7 mouse cellular contexts compared by ENCODE assay signal in genomic region chr1:160906057-160906557, GRCm38 (mm10). TPM values are rescaled to one million over a fixed set of nuclear protein-coding genes. Genes with fewer than 3 reads are reported as not detected.
DNase-seq lines count a peak whose midpoint lies in the region; ATAC-seq lines count a peak whose summit lies in the region.

TSS of gene Rc3h1 (plus strand) at chr1:160906418.

- no peaks in the 10 kb centered on the region for H3K9me3 ChIP-seq in embryonic facial prominence, embryonic 11.5 days (replicated peaks; ENCODE audit: control insufficient read depth, low read length)
- H3K9me3 ChIP-seq in limb, embryonic 10.5 days (replicated peaks), result no peaks in the 10 kb centered on the region
- no peaks in the 10 kb centered on the region for H3K9me3 ChIP-seq in midbrain, embryonic 13.5 days

- peak; percentile 95 for ATAC-seq in embryonic facial prominence, embryonic 11.5 days (replicated peaks; ENCODE audit: insufficient number of reproducible peaks, low FRiP score, low TSS enrichment, low read depth)
- peak; percentile 94 for ATAC-seq in granulocyte monocyte progenitor cell, adult 5-6 weeks (replicated peaks; ENCODE audit: poor library complexity, severe bottlenecking)
- peak; percentile 97 for ATAC-seq in midbrain, embryonic 13.5 days

- peak within 1 kb of the TSS; percentile 63 for H3K4me2 ChIP-seq in embryonic facial prominence, embryonic 11.5 days (ENCODE audit: low read depth, low read length)
- peak within 1 kb of the TSS; percentile 74 for H3K4me2 ChIP-seq in midbrain, embryonic 13.5 days (replicated peaks)

- H3K36me3 ChIP-seq in embryonic facial prominence, embryonic 11.5 days (replicated peaks; ENCODE audit: control insufficient read depth, insufficient read depth, low read depth, low read length), result no peaks in the 10 kb centered on the region
- no peaks in the 10 kb centered on the region for H3K36me3 ChIP-seq in limb, embryonic 10.5 days
- no peaks in the 10 kb centered on the region for H3K36me3 ChIP-seq in midbrain, embryonic 13.5 days

- H3K9ac ChIP-seq in embryonic facial prominence, embryonic 11.5 days (replicated peaks; ENCODE audit: low read length), result peak within 1 kb of the TSS; percentile 95
- H3K9ac ChIP-seq in midbrain, embryonic 13.5 days (replicated peaks), result peak within 1 kb of the TSS; percentile 98

- peak within 1 kb of the TSS; percentile 98 for H3K4me3 ChIP-seq in embryonic facial prominence, embryonic 11.5 days (ENCODE audit: low read depth, low read length)
- peak within 1 kb of the TSS; percentile 98 for H3K4me3 ChIP-seq in limb, embryonic 10.5 days
- H3K4me3 ChIP-seq in midbrain, embryonic 13.5 days (replicated peaks), result peak within 1 kb of the TSS; percentile 97

- peak within 1 kb of the TSS; percentile 80 for H3K27ac ChIP-seq in embryonic facial prominence, embryonic 11.5 days (replicated peaks; ENCODE audit: low read depth, low read length)
- peak within 1 kb of the TSS; percentile 96 for H3K27ac ChIP-seq in limb, embryonic 10.5 days
- H3K27ac ChIP-seq in midbrain, embryonic 13.5 days, result peak within 1 kb of the TSS; percentile 91

- no peaks in the 10 kb centered on the region for H3K4me1 ChIP-seq in embryonic facial prominence, embryonic 11.5 days (ENCODE audit: control insufficient read depth, insufficient read depth, low read length)
- H3K4me1 ChIP-seq in limb, embryonic 10.5 days, result peaks cover 10% of the 10 kb centered on the region
- H3K4me1 ChIP-seq in midbrain, embryonic 13.5 days (replicated peaks), result peaks cover 25% of the 10 kb centered on the region

- peak; percentile 99 for DNase-seq in adrenal gland, postnatal 14 days
- peak; percentile 94 for DNase-seq in embryonic facial prominence, embryonic 11.5 days (ENCODE audit: low spot score)
- DNase-seq in kidney, adult 11 months, result peak; percentile 94
- peak; percentile 98 for DNase-seq in limb, embryonic 10.5 days (ENCODE audit: low spot score)
- DNase-seq in spleen, adult 12 weeks (ENCODE audit: low spot score), result peak; percentile 99

- under 1% methylated on average over 45 of the region's 45 CpGs for WGBS in embryonic facial prominence, embryonic 11.5 days
- 0% methylated on average over 43 of the region's 45 CpGs for WGBS in limb, embryonic 10.5 days
- under 1% methylated on average over 40 of the region's 45 CpGs for WGBS in midbrain, embryonic 13.5 days

- H3K27me3 ChIP-seq in embryonic facial prominence, embryonic 11.5 days (ENCODE audit: control insufficient read depth, insufficient read depth, low read length), result no peaks in the 10 kb centered on the region
- 0 out of 2 replicates have a peak, but pooled peaks cover 4% of the 10 kb centered on the region for H3K27me3 ChIP-seq in limb, embryonic 10.5 days (ENCODE audit: low read depth, poor library complexity, severe bottlenecking)
- H3K27me3 ChIP-seq in midbrain, embryonic 13.5 days, result no peaks in the 10 kb centered on the region

RNA-seq across cellular contexts. Expression of gene Rc3h1, which starts in this region (rescaled TPM):
- total RNA-seq in adrenal gland, postnatal 14 days (2021), result 44.0 and 46.1 TPM in 2 replicates
- polyA plus RNA-seq in embryonic facial prominence, embryonic 11.5 days (2014; fragmentation: Nextera tagmentation; extraction: Ambion mirVana), result 8.2 and 8.4 TPM in 2 replicates
- total RNA-seq in granulocyte monocyte progenitor cell, adult 5-6 weeks (2014; fragmentation: Nextera tagmentation), result 33.0 and 34.8 TPM in 2 replicates
- total RNA-seq in granulocyte monocyte progenitor cell, adult 5-6 weeks (2017), result 19.1 and 20.5 TPM in 2 replicates
- polyA plus RNA-seq in limb, embryonic 10.5 days (2016; fragmentation: Nextera tagmentation; extraction: Ambion mirVana), result 8.3 and 9.0 TPM in 2 replicates
- 8.5 and 9.1 TPM in 2 replicates for polyA plus RNA-seq in midbrain, embryonic 13.5 days (2015; fragmentation: Nextera tagmentation; extraction: Ambion mirVana)

Comparison
In these comparisons a context has a peak if more than half of its experiments do, and no peak if none do; other contexts are left out.
1. Peak in every context shown above with its lines: DNase-seq, ATAC-seq, H3K4me3 ChIP-seq and H3K27ac ChIP-seq.